Mouse (Mus musculus): ENCODE measurements around the gene Fktn.
"Not testable (repeated sequence)": the region's sequence is repeated elsewhere in the genome, so short reads cannot be mapped to it uniquely, and the experiment has no call there.

Fktn gene

GRCm38 (mm10) chr4:53713704-53714050, at the start of gene Fktn:
Gene Fktn, plus strand, starts transcription at chr4:53713998.
- no peak for DNase-seq (ENCODE audit: low read depth, low spot score)

- no peak for DNase-seq (ENCODE audit: low read depth, low spot score)
Observed at GRCm38 (mm10) chr4:53682092-53682491, 31.7 kb upstream of the Fktn start.

- DNase-seq (ENCODE audit: low read depth, low spot score) = no peak
Observed at GRCm38 (mm10) chr4:53688965-53689364, 24.8 kb upstream of the Fktn start.

- DNase-seq (ENCODE audit: low read depth, low spot score) = peak; percentile 35
Observed at GRCm38 (mm10) chr4:53691418-53691817, 22.4 kb upstream of the Fktn start.

- DNase-seq (ENCODE audit: low read depth, low spot score) = not testable (repeated sequence)
Observed at GRCm38 (mm10) chr4:53709166-53709565, 4.6 kb upstream of the Fktn start.

GRCm38 (mm10) chr4:53710021-53710420, 3.8 kb upstream of the Fktn start:
- DNase-seq (ENCODE audit: low read depth, low spot score) = no peak

GRCm38 (mm10) chr4:53710555-53711328, 3.1 kb upstream of the Fktn start:
- DNase-seq (ENCODE audit: low read depth, low spot score) = no peak

- DNase-seq (ENCODE audit: low read depth, low spot score) = peak; percentile 95
Observed at GRCm38 (mm10) chr4:53714051-53714814, 435 bp downstream of the Fktn start.

GRCm38 (mm10) chr4:53715977-53716376, 2.2 kb downstream of the Fktn start:
- DNase-seq (ENCODE audit: low read depth, low spot score) = no peak

- no peak for DNase-seq (ENCODE audit: low read depth, low spot score)
Observed at GRCm38 (mm10) chr4:53717546-53717945, 3.7 kb downstream of the Fktn start.

GRCm38 (mm10) chr4:53718261-53718660, 4.5 kb downstream of the Fktn start:
- DNase-seq (ENCODE audit: low read depth, low spot score) = no peak

- peak; percentile 52 for DNase-seq (ENCODE audit: low read depth, low spot score)
Observed at GRCm38 (mm10) chr4:53722506-53722905, 8.7 kb downstream of the Fktn start.

GRCm38 (mm10) chr4:53726100-53726499, 12.3 kb downstream of the Fktn start:
- not testable (repeated sequence) for DNase-seq (ENCODE audit: low read depth, low spot score)

- DNase-seq (ENCODE audit: low read depth, low spot score) = no peak
Observed at GRCm38 (mm10) chr4:53728121-53728520, 14.3 kb downstream of the Fktn start.

- DNase-seq (ENCODE audit: low read depth, low spot score) = no peak
Observed at GRCm38 (mm10) chr4:53738956-53739616, 25.3 kb downstream of the Fktn start.

GRCm38 (mm10) chr4:53749831-53750230, 36.0 kb downstream of the Fktn start:
- peak; percentile 77 for DNase-seq (ENCODE audit: low read depth, low spot score)

- DNase-seq (ENCODE audit: low read depth, low spot score) = peak; percentile 88
Observed at GRCm38 (mm10) chr4:53750391-53751120, 36.8 kb downstream of the Fktn start.

GRCm38 (mm10) chr4:53757030-53757429, 43.2 kb downstream of the Fktn start:
- no peak for DNase-seq (ENCODE audit: low read depth, low spot score)

GRCm38 (mm10) chr4:53758764-53759163, 45.0 kb downstream of the Fktn start:
- DNase-seq (ENCODE audit: low read depth, low spot score) = peak; percentile 60

GRCm38 (mm10) chr4:53759678-53760077, 45.9 kb downstream of the Fktn start:
- peak; percentile 28 for DNase-seq (ENCODE audit: low read depth, low spot score)

GRCm38 (mm10) chr4:53762501-53762900, 48.7 kb downstream of the Fktn start:
- DNase-seq (ENCODE audit: low read depth, low spot score) = no peak
